Mouse (Mus musculus) embryonic facial prominence, embryonic 12.5 days (tissue): ENCODE results near the gene Ldha. TPM values are rescaled to one million over a fixed set of nuclear protein-coding genes. Genes with fewer than 3 reads are reported as not detected.
"Not testable (repeated sequence)": the region's sequence is repeated elsewhere in the genome, so short reads cannot be mapped to it uniquely, and the experiment has no call there.

ENCODE experiments used
- ATAC-seq: fragments of 200-750 bp; cut with Nextera tagmentation; 2 replicates; pipeline ENCODE4 v1.8.0; 2017; ENCODE audit not compliant: insufficient number of reproducible peaks, insufficient read depth, low FRiP score, low TSS enrichment
- H3K27ac ChIP-seq: fragments of 300-500 bp; sonication (generic); 2 replicates; pipeline ENCODE4 v1.5.1; 2016; ENCODE audit warnings: mild to moderate bottlenecking
- H3K27me3 ChIP-seq: fragments of 300-500 bp; sonication (generic); 2 replicates; pipeline ENCODE4 v1.6.1; 2016; ENCODE audit warnings: mild to moderate bottlenecking, moderate library complexity
- H3K36me3 ChIP-seq: fragments of 300-500 bp; sonication (generic); 2 replicates; pipeline ENCODE4 v1.6.1; 2016; ENCODE audit warnings: mild to moderate bottlenecking
- H3K4me1 ChIP-seq: fragments of 300-500 bp; sonication (generic); 2 replicates; pipeline ENCODE4 v1.6.1; 2016
- H3K4me2 ChIP-seq: fragments of 300-500 bp; sonication (generic); replicated peaks from 2 replicates; pipeline ENCODE4 v1.6.1; 2016; ENCODE audit warnings: mild to moderate bottlenecking, moderate library complexity
- H3K4me3 ChIP-seq: fragments of 300-500 bp; sonication (generic); 2 replicates; pipeline ENCODE4 v1.5.1; 2016; ENCODE audit warnings: mild to moderate bottlenecking
- H3K9ac ChIP-seq: fragments of 300-500 bp; sonication (generic); 2 replicates; pipeline ENCODE4 v1.6.1; 2016; ENCODE audit warnings: mild to moderate bottlenecking, moderate library complexity
- H3K9me3 ChIP-seq: fragments of 300-500 bp; sonication (generic); 2 replicates; pipeline ENCODE4 v1.6.1; 2016; ENCODE audit warnings: mild to moderate bottlenecking, moderate library complexity
- WGBS: fragments of 180-500 bp; shearing (Covaris S2); methylation state at CpG from one replicate; pipeline ENCODE4 v1.1.7; 2016; 5-methylcytosine and 5-hydroxymethylcytosine counted together
- polyA plus RNA-seq: library from polyadenylated mRNA; unstranded; fragments of >200 nt; fragmentation: Nextera tagmentation; extraction: Ambion mirVana; gene quantifications from 2 replicates; pipeline ENCODE4 v1.2.1, GENCODE M21; 2016

Ldha gene
- polyA plus RNA-seq, 1 experiment from 2014 or later = 1,118 TPM

- H3K4me3 ChIP-seq = no peak overlapping the region
- no peak overlapping the region for H3K27ac ChIP-seq
- no peak for ATAC-seq
- H3K27me3 ChIP-seq = no peaks in the 10 kb centered on the region
- H3K4me1 ChIP-seq = peaks cover 3% of the 10 kb centered on the region; the same call in 1 of the 2 replicates
- no peak overlapping the region for H3K9ac ChIP-seq
- 90% methylated on average over 12 of the region's 12 CpGs for WGBS
- no peaks in the 10 kb centered on the region for H3K9me3 ChIP-seq
- no peaks in the 10 kb centered on the region for H3K36me3 ChIP-seq
- no peak overlapping the region for H3K4me2 ChIP-seq
Measured at GRCm38 (mm10) chr7:46829911-46830310, 11.4 kb upstream of the Ldha start.

GRCm38 (mm10) chr7:46830799-46831590, 10.3 kb upstream of the Ldha start:
- H3K36me3 ChIP-seq = no peaks in the 10 kb centered on the region
- no peak overlapping the region for H3K27ac ChIP-seq
- H3K4me1 ChIP-seq = peaks cover 6% of the 10 kb centered on the region; the same call in 1 of the 2 replicates
- no peaks in the 10 kb centered on the region for H3K27me3 ChIP-seq
- no peaks in the 10 kb centered on the region for H3K9me3 ChIP-seq
- no peak overlapping the region for H3K4me3 ChIP-seq
- no peak overlapping the region for H3K4me2 ChIP-seq
- WGBS = 62% methylated on average over 13 of the region's 13 CpGs
- no peak overlapping the region for H3K9ac ChIP-seq
- no peak for ATAC-seq

GRCm38 (mm10) chr7:46831693-46832092, 9.6 kb upstream of the Ldha start:
- Histone ChIP-seq H3K36me3 (no peaks in the 10 kb centered on the region), H3K4me1 (peaks cover 6% of the 10 kb centered on the region; the same call in 1 of the 2 replicates), H3K27me3 (no peaks in the 10 kb centered on the region), H3K9me3 (no peaks in the 10 kb centered on the region), H3K27ac (no peak overlapping the region), H3K4me3 (no peak overlapping the region), H3K9ac (no peak overlapping the region), H3K4me2 (no peak overlapping the region)
- no peak for ATAC-seq
- WGBS = 72% methylated on average over 8 of the region's 8 CpGs

- 93% methylated on average over 11 of the region's 11 CpGs for WGBS
- H3K4me1 ChIP-seq, H3K9ac ChIP-seq, ATAC-seq, H3K9me3 ChIP-seq, H3K27ac ChIP-seq, H3K27me3 ChIP-seq, H3K4me3 ChIP-seq, H3K36me3 ChIP-seq, H3K4me2 ChIP-seq: not testable (repeated sequence)
Measured at GRCm38 (mm10) chr7:46832112-46832810, 9.0 kb upstream of the Ldha start.

GRCm38 (mm10) chr7:46833266-46833665, 8.0 kb upstream of the Ldha start:
- no peaks in the 10 kb centered on the region for H3K27me3 ChIP-seq
- WGBS = 72% methylated on average over 6 of the region's 6 CpGs
- no peak for ATAC-seq

GRCm38 (mm10) chr7:46833670-46834255, 7.5 kb upstream of the Ldha start:
- no peak overlapping the region for H3K9ac ChIP-seq
- WGBS = 85% methylated on average over 7 of the region's 7 CpGs
- H3K27ac ChIP-seq = no peak overlapping the region
- peaks cover 15% of the 10 kb centered on the region for H3K4me1 ChIP-seq
- no peak overlapping the region for H3K4me2 ChIP-seq
- ATAC-seq = no peak
- H3K27me3 ChIP-seq = no peaks in the 10 kb centered on the region
- H3K36me3 ChIP-seq = no peaks in the 10 kb centered on the region
- H3K4me3 ChIP-seq = no peak overlapping the region
- no peaks in the 10 kb centered on the region for H3K9me3 ChIP-seq

More at GRCm38 (mm10) chr7:46833266-46833665, 8.0 kb upstream of the Ldha start:
- Histone ChIP-seq H3K4me3 (no peak overlapping the region), H3K27ac (no peak overlapping the region), H3K4me2 (no peak overlapping the region), H3K36me3 (no peaks in the 10 kb centered on the region), H3K9ac (no peak overlapping the region), H3K9me3 (no peaks in the 10 kb centered on the region), H3K4me1 (peaks cover 10% of the 10 kb centered on the region; the same call in 1 of the 2 replicates)

- Histone ChIP-seq H3K9me3 (no peaks in the 10 kb centered on the region), H3K27me3 (no peaks in the 10 kb centered on the region), H3K4me2 (no peak overlapping the region), H3K36me3 (no peaks in the 10 kb centered on the region), H3K27ac (no peak overlapping the region), H3K9ac (no peak overlapping the region), H3K4me1 (peaks cover 23% of the 10 kb centered on the region), H3K4me3 (no peak overlapping the region)
- 35% methylated on average over 12 of the region's 14 CpGs for WGBS
- no peak for ATAC-seq
Measured at GRCm38 (mm10) chr7:46834994-46835610, 6.2 kb upstream of the Ldha start.

GRCm38 (mm10) chr7:46836357-46836756, 4.9 kb upstream of the Ldha start:
- WGBS = 80% methylated on average over 5 of the region's 5 CpGs
- no peak overlapping the region for H3K4me3 ChIP-seq
- H3K9ac ChIP-seq = no peak overlapping the region
- H3K27ac ChIP-seq = no peak overlapping the region
- H3K9me3 ChIP-seq = no peaks in the 10 kb centered on the region
- no peaks in the 10 kb centered on the region for H3K36me3 ChIP-seq
- peaks cover 23% of the 10 kb centered on the region for H3K4me1 ChIP-seq
- 0 out of 2 replicates have a peak, but pooled peaks cover 5% of the 10 kb centered on the region for H3K27me3 ChIP-seq
- no peak overlapping the region for H3K4me2 ChIP-seq
- ATAC-seq = no peak

GRCm38 (mm10) chr7:46837073-46837472, 4.2 kb upstream of the Ldha start:
- Histone ChIP-seq H3K9me3 (no peaks in the 10 kb centered on the region), H3K4me3 (no peak overlapping the region), H3K4me2 (no peak overlapping the region), H3K4me1 (peaks cover 23% of the 10 kb centered on the region), H3K27me3 (0 out of 2 replicates have a peak, but pooled peaks cover 6% of the 10 kb centered on the region), H3K9ac (no peak overlapping the region), H3K27ac (no peak overlapping the region), H3K36me3 (no peaks in the 10 kb centered on the region)
- no peak for ATAC-seq
- WGBS = 56% methylated on average over 5 of the region's 5 CpGs

GRCm38 (mm10) chr7:46838104-46838671, 3.1 kb upstream of the Ldha start:
- peak; percentile 45; the same call in 1 of the 2 replicates for ATAC-seq
- Histone ChIP-seq H3K9ac (no peak overlapping the region), H3K27ac (peak overlapping the region; percentile 70; the same call in 1 of the 2 replicates), H3K4me1 (peaks cover 23% of the 10 kb centered on the region), H3K4me2 (peak overlapping the region; percentile 36; the same call in 1 of the 2 replicates), H3K36me3 (no peaks in the 10 kb centered on the region), H3K4me3 (no peak overlapping the region), H3K27me3 (0 out of 2 replicates have a peak, but pooled peaks cover 6% of the 10 kb centered on the region), H3K9me3 (no peaks in the 10 kb centered on the region)
- 2% methylated on average over 9 of the region's 9 CpGs for WGBS

- Histone ChIP-seq H3K9me3 (no peaks in the 10 kb centered on the region), H3K27ac (peak overlapping the region; percentile 30; the same call in 1 of the 2 replicates), H3K36me3 (no peaks in the 10 kb centered on the region), H3K4me1 (peaks cover 23% of the 10 kb centered on the region), H3K4me3 (no peak overlapping the region), H3K27me3 (0 out of 2 replicates have a peak, but pooled peaks cover 6% of the 10 kb centered on the region), H3K9ac (no peak overlapping the region), H3K4me2 (peak overlapping the region; percentile 12; the same call in 1 of the 2 replicates)
- WGBS = 8% methylated on average over 8 of the region's 8 CpGs
- no peak for ATAC-seq
Measured at GRCm38 (mm10) chr7:46838891-46839302, 2.4 kb upstream of the Ldha start.
